Mouse (Mus musculus) hindbrain, embryonic 11.5 days (tissue): ENCODE measurements around the gene 2700049A03Rik. TPM values are rescaled to one million over a fixed set of nuclear protein-coding genes. Genes with fewer than 3 reads are reported as not detected.

Experiments used
- ATAC-seq: fragments of 200-750 bp; cut with Nextera tagmentation; 2 replicates; pipeline ENCODE4 v1.8.0; 2017; ENCODE audit warnings: mild to moderate bottlenecking, moderate TSS enrichment, moderate library complexity; ENCODE audit not compliant: low FRiP score
- DNase-seq: peaks from one replicate; pipeline ENCODE4 v3.0.0-alpha.2; 2015; ENCODE audit warnings: low spot score
- H3K27ac ChIP-seq: fragments of 300-500 bp; sonication (generic); 2 replicates; pipeline ENCODE4 v1.5.1; 2014; ENCODE audit warnings: mild to moderate bottlenecking, low read depth, low read length
- H3K27me3 ChIP-seq: fragments of 300-500 bp; sonication (generic); 2 replicates; pipeline ENCODE4 v1.6.1; 2014; ENCODE audit warnings: mild to moderate bottlenecking, low read length, moderate library complexity, mixed read lengths; ENCODE audit not compliant: control insufficient read depth, insufficient read depth
- H3K36me3 ChIP-seq: fragments of 300-500 bp; sonication (generic); 2 replicates; pipeline ENCODE4 v1.6.1; 2014; ENCODE audit warnings: mild to moderate bottlenecking, low read length, moderate library complexity, mixed read lengths; ENCODE audit not compliant: control insufficient read depth, insufficient read depth
- H3K4me1 ChIP-seq: fragments of 300-500 bp; sonication (generic); replicated peaks from 2 replicates; pipeline ENCODE4 v1.6.1; 2014; ENCODE audit warnings: low read length, mixed read lengths; ENCODE audit not compliant: control insufficient read depth, insufficient read depth
- H3K4me2 ChIP-seq: fragments of 300-500 bp; sonication (generic); replicated peaks from 2 replicates; pipeline ENCODE4 v1.6.1; 2014; ENCODE audit warnings: mild to moderate bottlenecking, low read depth, low read length
- H3K4me3 ChIP-seq: fragments of 300-500 bp; sonication (generic); 2 replicates; pipeline ENCODE4 v1.5.1; 2014; ENCODE audit warnings: low read depth, low read length
- H3K9ac ChIP-seq: fragments of 300-500 bp; sonication (generic); 2 replicates; pipeline ENCODE4 v1.6.1; 2014; ENCODE audit warnings: low read depth, low read length
- H3K9me3 ChIP-seq: fragments of 300-500 bp; sonication (generic); 2 replicates; pipeline ENCODE4 v1.6.1; 2016; ENCODE audit warnings: low read length; ENCODE audit not compliant: control insufficient read depth
- WGBS: fragments of 180-500 bp; shearing (Covaris S2); extraction: QIAGEN DNeasy Blood & Tissue Kit; methylation state at CpG from one replicate; pipeline ENCODE4 v1.1.7; 2014; 5-methylcytosine and 5-hydroxymethylcytosine counted together
- polyA plus RNA-seq: library from polyadenylated mRNA; unstranded; fragments of >200 nt; fragmentation: Nextera tagmentation; extraction: Ambion mirVana; gene quantifications from 2 replicates; pipeline ENCODE4 v1.2.1, GENCODE M21; 2014

The 2700049A03Rik gene
- polyA plus RNA-seq, 1 experiment from 2014 or later = 23.3 TPM

DNA sequence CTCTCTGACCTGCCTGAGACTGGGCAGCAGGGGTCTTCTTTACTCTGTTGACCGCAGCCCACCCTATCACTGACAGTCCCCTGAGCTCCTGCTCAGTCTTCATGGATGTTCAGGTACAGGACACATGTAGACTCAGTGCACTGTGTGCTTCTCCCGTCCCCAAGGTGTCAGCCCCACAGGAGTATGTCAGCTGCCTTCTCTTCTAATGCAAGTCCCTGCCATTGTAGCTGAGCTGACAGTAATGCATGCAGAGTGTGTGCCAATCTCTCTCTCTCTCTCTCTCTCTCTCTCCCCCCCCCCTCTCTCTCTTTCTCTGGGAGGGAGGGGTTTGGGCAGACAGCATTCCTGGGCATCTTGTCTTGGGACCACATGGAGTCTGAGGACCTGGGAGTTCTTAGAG is 153.8 kb downstream of the 2700049A03Rik start:
- Histone ChIP-seq H3K4me1 (no peaks in the 10 kb centered on the region), H3K9me3 (no peaks in the 10 kb centered on the region), H3K4me2 (no peak overlapping the region), H3K27ac (no peak overlapping the region), H3K27me3 (no peaks in the 10 kb centered on the region), H3K36me3 (no peaks in the 10 kb centered on the region), H3K9ac (no peak overlapping the region), H3K4me3 (no peak overlapping the region)
- ATAC-seq (no peak), DNase-seq (no peak)
- WGBS = 69% methylated on average over 2 of the region's 2 CpGs

Other genes starting within 250 kb of the 2700049A03Rik start
- 285 and 287 TPM in 2 replicates for gene Actr10, start 199.0 kb upstream of the 2700049A03Rik start, polyA plus RNA-seq
- gene Psma3, start 162.2 kb upstream of the 2700049A03Rik start, polyA plus RNA-seq = 683 and 711 TPM in 2 replicates
- 32.8 and 38.4 TPM in 2 replicates for gene Arid4a, start 120.9 kb upstream of the 2700049A03Rik start, polyA plus RNA-seq
- gene Tomm20l, start 25.4 kb upstream of the 2700049A03Rik start, polyA plus RNA-seq = not detected in 2 replicates
- 73.8 and 76.8 TPM in 2 replicates for gene Timm9, start 164 bp upstream of the 2700049A03Rik start, polyA plus RNA-seq
- gene Dact1, start 173.0 kb downstream of the 2700049A03Rik start, polyA plus RNA-seq = 15.3 and 17.5 TPM in 2 replicates